Mouse (Mus musculus) lung, embryonic 16.5 days (tissue): Measurements from ENCODE around the gene Adamtsl4. TPM values are rescaled to one million over a fixed set of nuclear protein-coding genes. Genes with fewer than 3 reads are reported as not detected.

Experiments used
- ATAC-seq: fragments of 200-750 bp; cut with Nextera tagmentation; 2 replicates; pipeline ENCODE4 v1.8.0; 2017; ENCODE audit warnings: low read depth, mild to moderate bottlenecking, moderate library complexity
- H3K27ac ChIP-seq: fragments of 300-500 bp; sonication (generic); 2 replicates; pipeline ENCODE4 v1.5.1; 2014; ENCODE audit warnings: mild to moderate bottlenecking, control low read depth, low read length
- H3K27me3 ChIP-seq: fragments of 300-500 bp; sonication (generic); 2 replicates; pipeline ENCODE4 v1.6.1; 2014; ENCODE audit warnings: low read depth, low read length, mixed read lengths; ENCODE audit not compliant: control insufficient read depth, insufficient read depth
- H3K36me3 ChIP-seq: fragments of 300-500 bp; sonication (generic); 2 replicates; pipeline ENCODE4 v1.6.1; 2014; ENCODE audit warnings: low read length; ENCODE audit not compliant: control insufficient read depth, insufficient read depth
- H3K4me1 ChIP-seq: fragments of 300-500 bp; sonication (generic); replicated peaks from 2 replicates; pipeline ENCODE4 v1.6.1; 2014; ENCODE audit warnings: low read length, mixed read lengths; ENCODE audit not compliant: control insufficient read depth, insufficient read depth
- H3K4me2 ChIP-seq: fragments of 300-500 bp; sonication (generic); 2 replicates; pipeline ENCODE4 v1.6.1; 2014; ENCODE audit warnings: low read depth, low read length, control low read depth
- H3K4me3 ChIP-seq: fragments of 300-500 bp; sonication (generic); 2 replicates; pipeline ENCODE4 v1.5.1; 2014; ENCODE audit warnings: mild to moderate bottlenecking, low read length, control low read depth
- H3K9ac ChIP-seq: fragments of 300-500 bp; sonication (generic); 2 replicates; pipeline ENCODE4 v1.6.1; 2014; ENCODE audit warnings: low read length, control low read depth
- H3K9me3 ChIP-seq: fragments of 300-500 bp; sonication (generic); 2 replicates; pipeline ENCODE4 v1.6.1; 2016; ENCODE audit warnings: low read length; ENCODE audit not compliant: control insufficient read depth
- WGBS: fragments of 180-500 bp; shearing (Covaris S2); extraction: QIAGEN DNeasy Blood & Tissue Kit; methylation state at CpG from one replicate; pipeline ENCODE4 v1.1.7; 2014; 5-methylcytosine and 5-hydroxymethylcytosine counted together
- polyA plus RNA-seq: library from polyadenylated mRNA; unstranded; fragments of >200 nt; fragmentation: Nextera tagmentation; extraction: Ambion mirVana; gene quantifications from 2 replicates; pipeline ENCODE4 v1.2.1, GENCODE M21; 2015

Gene Adamtsl4
- polyA plus RNA-seq, 1 experiment from 2014 or later = 5.5 TPM

DNA sequence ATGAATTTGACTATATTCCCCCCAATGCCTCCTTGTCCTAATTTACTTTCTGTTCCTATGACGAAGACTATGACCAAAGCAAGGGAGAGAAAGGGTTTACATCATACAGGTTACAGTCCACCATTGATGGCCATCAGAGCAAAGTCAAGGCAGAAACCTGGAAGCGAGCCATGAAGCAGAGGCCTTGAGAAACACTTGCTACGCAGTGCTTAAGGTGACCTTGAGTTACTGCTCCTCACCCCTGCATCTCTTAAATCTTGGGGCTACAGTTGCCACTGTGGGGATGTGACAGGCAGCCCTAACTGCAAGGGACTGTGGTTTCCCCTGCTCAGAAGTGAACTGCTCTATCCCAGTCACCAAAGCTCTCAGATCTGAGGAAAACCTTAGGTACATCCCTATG lies 15.6 kb upstream of the Adamtsl4 start:
- ATAC-seq = no peak
- H3K9ac ChIP-seq = no peak overlapping the region
- WGBS = 87% methylated on average over 3 of the region's 3 CpGs
- no peak overlapping the region for H3K4me3 ChIP-seq
- no peaks in the 10 kb centered on the region for H3K27me3 ChIP-seq
- peaks cover 13% of the 10 kb centered on the region for H3K4me1 ChIP-seq
- no peaks in the 10 kb centered on the region for H3K36me3 ChIP-seq
- H3K9me3 ChIP-seq = no peaks in the 10 kb centered on the region
- H3K4me2 ChIP-seq = no peak overlapping the region
- no peak overlapping the region for H3K27ac ChIP-seq

DNA sequence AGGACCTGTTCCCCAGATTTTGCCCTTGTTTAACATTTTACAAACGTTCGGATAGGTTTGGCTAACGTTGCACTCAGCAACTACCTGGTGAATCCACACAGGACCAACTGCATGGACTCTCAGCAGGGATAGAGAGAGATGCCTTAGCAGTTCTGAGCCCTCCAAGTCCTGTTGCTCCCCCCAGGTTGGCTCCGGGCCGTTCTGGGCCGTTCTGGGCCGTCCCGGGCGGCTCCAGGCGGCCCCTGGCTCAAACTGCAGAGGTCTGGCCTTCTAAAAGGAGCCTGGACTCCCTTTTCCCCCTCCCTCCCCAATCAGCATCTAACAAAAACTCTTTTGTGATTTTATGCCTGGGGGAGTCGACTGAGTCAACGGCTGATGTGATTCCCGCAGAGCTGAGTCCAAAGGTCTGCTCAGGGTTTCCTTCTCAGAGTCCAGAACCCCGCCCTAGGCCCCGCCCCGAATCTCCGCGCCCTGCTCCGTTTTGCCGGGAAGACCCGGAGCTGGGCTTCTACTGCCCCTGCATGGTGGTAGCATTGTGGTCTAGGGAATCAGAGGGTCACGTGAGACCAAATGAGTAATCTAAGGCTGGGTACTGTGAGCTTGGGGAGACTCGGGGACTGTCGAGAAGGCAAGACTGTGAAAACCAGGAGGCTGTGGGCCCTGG lies 14.3 kb upstream of the Adamtsl4 start:
- 8% methylated on average over 24 of the region's 24 CpGs for WGBS
- Histone ChIP-seq H3K4me2 (peak overlapping the region; percentile 78), H3K4me3 (peak overlapping the region; percentile 43), H3K36me3 (no peaks in the 10 kb centered on the region), H3K9ac (peak overlapping the region; percentile 74), H3K27me3 (no peaks in the 10 kb centered on the region), H3K4me1 (peaks cover 13% of the 10 kb centered on the region), H3K27ac (peak overlapping the region; percentile 56), H3K9me3 (no peaks in the 10 kb centered on the region)
- peak; percentile 94 for ATAC-seq

DNA sequence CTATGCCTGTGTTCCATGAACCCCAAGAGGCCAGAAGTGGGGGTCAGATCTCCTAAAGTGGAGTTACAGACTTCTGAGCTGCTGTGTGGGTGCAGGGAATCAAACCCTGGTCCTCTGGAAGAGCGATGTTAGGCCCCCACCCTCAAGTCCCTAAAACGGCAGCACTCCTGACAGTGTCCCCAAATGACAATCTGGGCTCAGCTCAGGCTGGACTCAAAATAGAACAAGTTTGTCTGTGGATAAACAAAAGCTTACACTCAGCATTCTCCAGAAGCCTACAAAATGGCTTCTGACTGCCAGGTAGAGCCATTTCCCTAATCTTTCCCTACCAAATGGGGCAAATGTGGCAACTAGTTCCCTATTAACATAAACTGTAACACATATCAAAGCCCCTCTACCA lies 13.4 kb upstream of the Adamtsl4 start:
- H3K4me3 ChIP-seq = no peak overlapping the region
- no peak overlapping the region for H3K27ac ChIP-seq
- no peaks in the 10 kb centered on the region for H3K36me3 ChIP-seq
- ATAC-seq = no peak
- H3K27me3 ChIP-seq = no peaks in the 10 kb centered on the region
- no peak overlapping the region for H3K9ac ChIP-seq
- WGBS = 75% methylated on average over 2 of the region's 2 CpGs
- H3K4me2 ChIP-seq = no peak overlapping the region
- no peaks in the 10 kb centered on the region for H3K9me3 ChIP-seq
- peaks cover 19% of the 10 kb centered on the region for H3K4me1 ChIP-seq

DNA sequence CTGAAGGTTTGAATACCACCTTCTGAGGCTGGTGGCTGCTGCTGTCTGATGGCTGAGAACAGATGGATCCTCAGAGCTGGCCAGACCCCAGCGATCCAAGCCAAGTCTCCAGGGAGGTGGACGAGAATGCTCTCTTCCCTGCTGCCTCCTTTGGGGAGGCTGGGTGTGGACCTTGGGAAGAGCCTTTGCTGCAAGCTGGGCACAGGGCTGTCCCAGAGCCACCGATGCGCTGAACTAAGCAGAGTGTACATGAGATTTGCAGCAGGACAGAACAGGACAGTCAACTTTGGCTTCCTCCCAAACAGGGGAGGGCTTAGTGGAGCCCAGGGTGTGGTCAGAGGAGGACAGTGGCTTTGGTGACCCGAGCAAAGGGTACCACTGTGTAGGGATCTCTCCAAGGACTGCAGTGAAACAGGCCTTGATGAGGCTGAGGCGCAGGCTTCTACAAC lies 12.5 kb upstream of the Adamtsl4 start:
- Histone ChIP-seq H3K36me3 (no peaks in the 10 kb centered on the region), H3K9me3 (no peaks in the 10 kb centered on the region), H3K4me2 (no peak overlapping the region), H3K4me1 (peaks cover 22% of the 10 kb centered on the region), H3K27ac (no peak overlapping the region), H3K27me3 (no peaks in the 10 kb centered on the region), H3K9ac (no peak overlapping the region), H3K4me3 (no peak overlapping the region)
- ATAC-seq = no peak
- 54% methylated on average over 6 of the region's 6 CpGs for WGBS

DNA sequence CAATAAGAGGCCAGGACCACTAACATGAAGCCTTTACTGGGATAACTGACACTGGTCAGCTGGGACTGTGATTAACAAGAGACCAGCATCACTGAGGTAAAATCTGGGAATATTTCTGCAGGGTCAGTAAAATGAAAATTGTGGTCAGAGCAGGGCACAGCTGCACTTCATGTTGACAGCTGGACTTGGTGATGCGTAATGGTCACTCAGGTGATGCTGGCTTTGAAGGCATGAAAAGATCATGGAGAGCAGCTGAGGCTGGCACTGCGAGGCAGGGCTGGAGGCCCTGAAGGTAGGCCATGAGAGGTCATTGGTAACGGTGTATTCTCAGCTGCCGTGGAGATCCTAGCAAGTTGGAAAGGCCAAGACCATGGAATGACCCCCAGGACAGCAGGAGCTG lies 10.6 kb upstream of the Adamtsl4 start:
- Histone ChIP-seq H3K36me3 (no peaks in the 10 kb centered on the region), H3K4me1 (peaks cover 29% of the 10 kb centered on the region), H3K27ac (no peak overlapping the region), H3K9me3 (no peaks in the 10 kb centered on the region), H3K4me3 (no peak overlapping the region), H3K4me2 (no peak overlapping the region), H3K27me3 (no peaks in the 10 kb centered on the region), H3K9ac (no peak overlapping the region)
- WGBS = 86% methylated on average over 4 of the region's 4 CpGs
- ATAC-seq = no peak

DNA sequence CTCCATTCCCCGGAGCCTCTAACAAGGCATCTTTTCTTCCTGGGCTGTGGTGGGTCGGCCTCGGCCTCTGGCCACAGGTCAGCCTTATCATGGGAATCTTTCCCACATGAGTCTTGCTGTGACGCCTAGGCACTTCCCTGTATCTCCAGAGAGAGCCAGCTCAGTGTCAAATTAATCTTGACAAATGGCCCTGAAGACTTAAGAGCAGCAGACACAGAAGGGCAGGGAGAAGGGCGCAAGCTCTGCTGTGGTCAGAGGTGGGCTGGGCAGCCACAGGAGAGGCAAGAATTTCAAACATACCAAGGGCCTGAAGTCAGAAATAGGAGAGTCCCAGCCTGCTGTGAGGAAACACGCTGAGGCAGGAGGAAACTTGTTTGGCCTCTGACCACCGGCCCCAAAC lies 8.6 kb upstream of the Adamtsl4 start:
- no peak overlapping the region for H3K4me3 ChIP-seq
- H3K9ac ChIP-seq = 0 out of 2 replicates have a peak overlapping the region, but pooled peaks have one; percentile 3
- peak; percentile 69; the same call in 1 of the 2 replicates for ATAC-seq
- no peak overlapping the region for H3K4me2 ChIP-seq
- no peaks in the 10 kb centered on the region for H3K27me3 ChIP-seq
- H3K9me3 ChIP-seq = no peaks in the 10 kb centered on the region
- peak overlapping the region; percentile 55 for H3K27ac ChIP-seq
- no peaks in the 10 kb centered on the region for H3K36me3 ChIP-seq
- peaks cover 17% of the 10 kb centered on the region for H3K4me1 ChIP-seq
- 26% methylated on average over 7 of the region's 7 CpGs for WGBS

DNA sequence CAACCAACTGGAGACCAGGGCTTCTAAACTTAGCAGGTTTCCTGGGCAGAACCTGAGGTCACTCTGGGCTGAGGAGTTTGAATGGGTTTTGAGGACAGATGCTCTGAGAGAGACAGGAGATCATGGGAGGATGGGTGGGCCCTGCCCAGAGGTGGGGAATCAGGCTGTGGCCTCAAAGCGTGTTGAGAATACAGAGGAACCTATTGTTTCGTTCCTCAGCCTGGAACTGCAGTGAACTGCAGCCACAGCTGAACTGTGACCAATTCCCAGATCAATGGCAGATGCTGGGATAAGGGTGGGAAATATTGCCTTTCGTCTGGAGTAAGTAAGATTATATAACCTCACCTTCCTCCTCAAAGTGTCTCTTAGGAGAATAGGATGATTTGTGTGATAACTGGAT lies 8.1 kb upstream of the Adamtsl4 start:
- Histone ChIP-seq H3K27ac (peak overlapping the region; percentile 55), H3K4me2 (no peak overlapping the region), H3K4me1 (peaks cover 16% of the 10 kb centered on the region), H3K36me3 (no peaks in the 10 kb centered on the region), H3K4me3 (no peak overlapping the region), H3K9me3 (no peaks in the 10 kb centered on the region), H3K9ac (no peak overlapping the region), H3K27me3 (no peaks in the 10 kb centered on the region)
- 43% methylated on average over 3 of the region's 3 CpGs for WGBS
- ATAC-seq = no peak

DNA sequence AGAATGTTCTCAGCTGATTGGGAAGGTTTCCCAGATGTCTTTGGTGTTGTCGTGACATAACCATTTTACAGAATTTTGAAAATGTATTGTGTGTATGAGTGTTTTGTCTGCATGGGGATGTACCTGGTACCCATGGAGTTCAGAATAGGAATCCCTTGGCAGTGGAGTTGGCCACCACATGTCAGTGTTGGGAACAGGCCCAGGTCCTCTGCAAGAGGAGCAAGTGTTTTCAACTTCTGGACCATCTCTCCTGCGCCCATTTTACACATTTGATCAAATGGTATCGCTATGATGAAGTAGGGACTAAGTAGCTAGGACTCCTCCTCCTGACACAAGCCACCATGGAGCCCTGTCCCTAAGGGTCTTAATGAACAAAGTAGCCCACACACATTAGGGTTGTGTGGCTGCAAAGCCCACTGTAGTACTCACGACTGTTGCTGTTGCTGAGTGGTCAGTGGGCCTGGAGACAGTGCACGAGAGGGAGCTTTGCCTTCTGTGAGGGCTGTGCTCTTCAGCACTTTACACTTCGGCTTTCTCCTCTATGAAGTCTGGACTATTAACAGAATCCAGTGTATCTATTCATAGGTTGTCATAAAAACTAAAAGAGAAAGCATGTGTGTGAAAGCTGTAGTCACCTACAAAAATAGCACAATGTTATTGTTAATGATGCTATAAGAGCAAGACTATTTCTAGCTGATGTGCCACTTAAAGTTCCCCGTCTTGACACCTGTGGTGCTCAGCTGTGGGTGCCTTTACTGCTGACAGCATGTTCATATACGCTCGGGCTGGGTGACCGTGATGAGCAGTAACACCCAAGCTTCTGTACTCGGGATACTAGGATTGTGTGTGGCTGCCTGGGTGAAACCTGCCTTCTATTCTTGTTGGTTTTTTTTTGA lies 7.3 kb upstream of the Adamtsl4 start:
- WGBS = 80% methylated on average over 11 of the region's 11 CpGs
- no peak overlapping the region for H3K27ac ChIP-seq
- no peak overlapping the region for H3K4me3 ChIP-seq
- H3K4me1 ChIP-seq = peaks cover 21% of the 10 kb centered on the region
- no peak overlapping the region for H3K9ac ChIP-seq
- H3K27me3 ChIP-seq = no peaks in the 10 kb centered on the region
- no peak overlapping the region for H3K4me2 ChIP-seq
- H3K36me3 ChIP-seq = no peaks in the 10 kb centered on the region
- H3K9me3 ChIP-seq = no peaks in the 10 kb centered on the region
- no peak for ATAC-seq
